Mouse (Mus musculus) heart, postnatal 0 days (tissue): ENCODE measurements at regions not wholly inside any gene's neighbourhood (a gene's known extent, or its start where the extent isn't known, plus 50 kb on each side); places are given as distances from the start of the nearest gene placed in this dataset.

Experiments used
- ATAC-seq: fragments of 200-750 bp; cut with Nextera tagmentation; 2 replicates; pipeline ENCODE4 v1.8.0; 2017; ENCODE audit warnings: low read depth, moderate number of reproducible peaks, moderate library complexity; ENCODE audit not compliant: insufficient read depth
- DNase-seq: peaks from one replicate; pipeline ENCODE4 v3.0.0-alpha.2; 2016; ENCODE audit warnings: low spot score
- H3K27ac ChIP-seq: fragments of 300-500 bp; sonication (generic); 2 replicates; pipeline ENCODE4 v1.5.1; 2014; ENCODE audit warnings: low read depth, mild to moderate bottlenecking
- H3K27me3 ChIP-seq: fragments of 300-500 bp; sonication (generic); 2 replicates; pipeline ENCODE4 v1.6.1; 2014; ENCODE audit warnings: low read length, mixed read lengths; ENCODE audit not compliant: control insufficient read depth, insufficient read depth
- H3K36me3 ChIP-seq: fragments of 300-500 bp; sonication (generic); replicated peaks from 2 replicates; pipeline ENCODE4 v1.6.1; 2014; ENCODE audit warnings: low read length, mixed read lengths; ENCODE audit not compliant: control insufficient read depth, insufficient read depth
- H3K4me1 ChIP-seq: fragments of 300-500 bp; sonication (generic); 2 replicates; pipeline ENCODE4 v1.6.1; 2014; ENCODE audit warnings: antibody characterized with exemption; ENCODE audit not compliant: control insufficient read depth, insufficient read depth
- H3K4me2 ChIP-seq: fragments of 300-500 bp; sonication (generic); 2 replicates; pipeline ENCODE4 v1.6.1; 2014; ENCODE audit warnings: low read depth, mild to moderate bottlenecking, low read length, moderate library complexity
- H3K4me3 ChIP-seq: fragments of 300-500 bp; sonication (generic); 2 replicates; pipeline ENCODE4 v1.5.1; 2014; ENCODE audit warnings: low read depth, low read length
- H3K9ac ChIP-seq: fragments of 300-500 bp; sonication (generic); replicated peaks from 2 replicates; pipeline ENCODE4 v1.6.1; 2014; ENCODE audit warnings: low read depth, low read length, mixed read lengths
- H3K9me3 ChIP-seq: fragments of 300-500 bp; sonication (generic); replicated peaks from 2 replicates; pipeline ENCODE4 v1.6.1; 2016; ENCODE audit warnings: low read length; ENCODE audit not compliant: control insufficient read depth
- CTCF ChIP-seq: IDR thresholded peaks from 2 replicates; pipeline ENCODE4 v1.5.1; 2016; ENCODE audit warnings: antibody characterized with exemption, control low read depth, low read depth
- EP300 ChIP-seq: IDR thresholded peaks from 2 replicates; pipeline ENCODE4 v1.6.1; 2016; ENCODE audit warnings: antibody characterized with exemption, low read depth
- WGBS: fragments of 180-500 bp; shearing (Covaris S2); extraction: QIAGEN DNeasy Blood & Tissue Kit; methylation state at CpG from one replicate; pipeline ENCODE4 v1.1.7; 2014; 5-methylcytosine and 5-hydroxymethylcytosine counted together

DNA sequence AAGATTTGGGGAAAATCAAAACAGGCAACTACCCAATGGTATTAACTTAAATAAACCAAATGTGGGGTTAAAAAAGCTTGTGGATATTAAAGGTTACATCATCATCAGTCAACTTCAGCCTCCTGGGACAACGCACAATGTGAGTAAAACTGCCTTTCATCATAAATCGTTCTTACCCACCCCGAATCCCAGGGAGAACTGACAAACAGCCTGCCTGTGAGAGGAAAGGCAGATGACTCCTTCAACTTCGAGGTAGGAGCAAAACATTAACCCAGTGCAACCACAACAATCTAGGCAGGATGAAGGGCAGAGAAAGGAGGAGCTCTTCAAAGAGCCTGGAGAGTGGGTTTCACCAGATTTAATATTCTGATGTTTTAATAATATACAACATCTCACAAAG, 135.3 kb upstream of the Gm37988 start:
- Histone ChIP-seq H3K27ac (no peak overlapping the region), H3K4me1 (no peaks in the 10 kb centered on the region), H3K9me3 (no peaks in the 10 kb centered on the region), H3K9ac (no peak overlapping the region), H3K27me3 (no peaks in the 10 kb centered on the region), H3K4me2 (no peak overlapping the region), H3K36me3 (no peaks in the 10 kb centered on the region), H3K4me3 (no peak overlapping the region)
- ATAC-seq (no peak), DNase-seq (no peak)
- TF ChIP-seq CTCF (no peak), EP300 (no peak)
- WGBS = 53% methylated on average over 4 of the region's 4 CpGs

DNA sequence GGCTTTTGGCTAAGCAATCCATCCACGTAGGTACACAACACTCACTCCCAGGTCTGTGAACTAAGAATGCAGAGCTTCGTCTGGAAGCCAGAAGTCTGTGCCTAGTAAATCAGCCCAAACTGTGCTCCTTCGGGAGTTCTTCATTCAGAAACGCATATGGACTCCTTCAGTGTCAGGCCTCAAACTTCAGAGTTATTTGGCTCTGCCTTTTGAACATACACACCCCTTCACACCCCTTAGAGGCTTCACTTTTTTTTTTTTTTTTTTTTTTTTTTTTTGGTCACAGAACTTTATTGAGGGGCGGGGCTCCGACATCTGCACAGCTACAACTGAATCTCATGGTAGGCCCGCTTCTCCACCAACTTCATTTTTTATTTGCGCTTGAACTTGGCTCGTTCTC, 120.1 kb upstream of the Gm37988 start:
- Histone ChIP-seq H3K4me3 (no peak overlapping the region), H3K9ac (no peak overlapping the region), H3K27ac (no peak overlapping the region), H3K36me3 (no peaks in the 10 kb centered on the region), H3K4me2 (no peak overlapping the region), H3K9me3 (no peaks in the 10 kb centered on the region), H3K27me3 (no peaks in the 10 kb centered on the region), H3K4me1 (no peaks in the 10 kb centered on the region)
- DNase-seq (no peak), ATAC-seq (no peak)
- TF ChIP-seq EP300 = no peak
- TF ChIP-seq CTCF = no peak
- WGBS = 89% methylated on average over 9 of the region's 9 CpGs

DNA sequence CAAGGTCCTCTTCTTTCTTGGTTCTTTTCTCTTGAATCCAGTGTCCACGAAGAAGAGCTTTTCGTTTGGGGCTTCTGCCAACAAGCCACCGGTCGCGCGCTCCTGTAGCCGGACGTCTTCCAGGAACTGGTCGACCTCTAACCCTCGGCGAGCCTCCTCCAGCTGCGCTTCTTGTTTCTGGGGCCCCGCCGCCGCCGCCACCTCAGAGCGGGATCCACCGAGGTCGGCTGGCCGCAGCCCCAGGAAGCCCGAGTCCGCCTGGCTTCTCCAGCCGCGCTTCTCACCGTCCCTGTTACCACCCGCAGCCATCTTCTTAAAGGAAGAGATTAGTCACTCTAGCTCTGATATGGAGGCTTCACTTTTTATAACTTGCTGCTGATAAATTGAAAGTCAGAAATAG, 118.6 kb upstream of the Gm37988 start:
- 11% methylated on average over 26 of the region's 26 CpGs for WGBS
- no peaks in the 10 kb centered on the region for H3K4me1 ChIP-seq
- no peaks in the 10 kb centered on the region for H3K27me3 ChIP-seq
- no peak overlapping the region for H3K27ac ChIP-seq
- no peaks in the 10 kb centered on the region for H3K9me3 ChIP-seq
- H3K4me2 ChIP-seq = peak overlapping the region; percentile 58
- no peak overlapping the region for H3K9ac ChIP-seq
- ATAC-seq = no peak
- no peak for DNase-seq
- peak overlapping the region; percentile 32 for H3K4me3 ChIP-seq
- no peak for TF ChIP-seq CTCF
- no peak for TF ChIP-seq EP300
- H3K36me3 ChIP-seq = no peaks in the 10 kb centered on the region

DNA sequence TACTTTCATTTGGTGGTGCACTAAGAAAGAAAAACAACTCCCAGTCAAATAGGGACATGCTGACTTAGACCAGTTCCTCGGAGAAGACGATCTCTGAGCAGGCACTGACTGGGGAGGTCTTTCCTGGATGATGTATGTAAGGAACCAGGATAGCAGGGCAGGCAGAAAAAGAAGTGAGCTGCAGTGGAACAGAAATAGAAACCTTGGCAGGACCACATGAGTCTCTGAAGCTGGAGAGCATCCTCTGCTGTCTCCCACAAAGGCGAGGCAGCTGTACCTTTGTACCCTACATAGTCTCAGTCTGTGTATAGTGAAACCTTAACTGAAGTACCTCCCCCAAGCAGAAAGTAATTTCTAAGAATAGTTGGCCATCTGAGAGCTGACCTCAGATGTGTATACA, 104.4 kb upstream of the Gm37988 start:
- DNase-seq (no peak), ATAC-seq (no peak)
- no peak overlapping the region for H3K4me3 ChIP-seq
- H3K27ac ChIP-seq = no peak overlapping the region
- H3K9me3 ChIP-seq = no peaks in the 10 kb centered on the region
- no peaks in the 10 kb centered on the region for H3K4me1 ChIP-seq
- no peaks in the 10 kb centered on the region for H3K27me3 ChIP-seq
- no peaks in the 10 kb centered on the region for H3K36me3 ChIP-seq
- H3K4me2 ChIP-seq = no peak overlapping the region
- no peak overlapping the region for H3K9ac ChIP-seq
- TF ChIP-seq CTCF (no peak), EP300 (no peak)
- WGBS = 63% methylated on average over 3 of the region's 3 CpGs

DNA sequence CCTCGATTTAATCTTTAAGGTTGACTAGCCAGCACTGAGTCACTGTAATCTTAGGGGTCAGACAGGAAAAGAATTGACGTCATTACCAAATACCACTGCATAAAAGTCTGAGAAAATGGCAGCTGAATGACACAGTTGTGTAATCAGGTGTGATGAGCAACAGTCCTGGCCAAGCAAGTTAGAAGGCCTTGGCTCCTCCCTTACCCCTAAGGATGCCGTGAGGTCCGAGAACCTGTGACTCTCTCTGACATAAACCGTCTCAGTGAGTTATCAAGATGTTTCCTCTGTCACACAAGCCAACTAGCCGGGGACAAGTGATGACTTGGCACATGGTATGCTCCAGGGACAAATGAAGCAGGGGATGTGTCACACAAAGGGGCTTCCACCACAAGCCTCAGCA, 101.5 kb upstream of the Gm37988 start:
- TF ChIP-seq CTCF (no peak), EP300 (no peak)
- DNase-seq = no peak
- Histone ChIP-seq H3K9me3 (no peaks in the 10 kb centered on the region), H3K36me3 (no peaks in the 10 kb centered on the region), H3K9ac (no peak overlapping the region), H3K4me2 (no peak overlapping the region), H3K4me3 (no peak overlapping the region), H3K27ac (no peak overlapping the region), H3K4me1 (no peaks in the 10 kb centered on the region), H3K27me3 (no peaks in the 10 kb centered on the region)
- 34% methylated on average over 6 of the region's 6 CpGs for WGBS
- peak; percentile 39; the same call in 1 of the 2 replicates for ATAC-seq

DNA sequence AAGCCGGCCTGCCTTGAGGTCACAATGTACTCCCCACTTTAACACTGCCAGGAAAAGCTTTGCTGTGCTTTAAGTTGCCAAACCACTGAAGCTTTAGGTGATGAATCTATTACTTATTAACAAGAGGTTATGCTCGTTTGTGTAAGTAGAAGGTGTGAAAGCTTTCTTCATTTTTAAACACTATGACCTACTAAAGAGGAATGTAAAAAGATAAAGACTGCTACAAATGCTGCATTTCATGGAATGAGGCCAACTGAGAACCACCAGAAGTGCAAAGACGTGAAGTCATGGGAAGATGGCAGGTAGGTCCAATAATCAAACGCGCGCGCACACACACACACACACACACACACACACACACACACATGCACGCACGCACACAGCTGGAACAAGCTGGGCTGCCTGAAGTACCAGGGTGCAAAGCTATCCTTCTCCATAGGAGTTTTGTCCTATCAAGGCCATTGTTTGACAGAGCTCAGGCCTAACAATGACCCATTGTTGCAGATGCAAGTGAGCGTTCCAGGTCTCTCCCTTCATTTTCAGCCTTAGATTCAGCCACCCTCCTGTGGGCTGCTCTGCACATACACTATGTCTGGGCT, 85.3 kb upstream of the Gm37988 start:
- Histone ChIP-seq H3K9ac (no peak overlapping the region), H3K4me2 (no peak overlapping the region), H3K27ac (no peak overlapping the region), H3K27me3 (no peaks in the 10 kb centered on the region), H3K4me3 (no peak overlapping the region), H3K9me3 (no peaks in the 10 kb centered on the region), H3K36me3 (no peaks in the 10 kb centered on the region), H3K4me1 (no peaks in the 10 kb centered on the region)
- no peak for ATAC-seq
- TF ChIP-seq CTCF = no peak
- 70% methylated on average over 10 of the region's 10 CpGs for WGBS
- no peak for DNase-seq
